Mouse (Mus musculus): ENCODE results near the gene Wrap73. TPM values are rescaled to one million over a fixed set of nuclear protein-coding genes. Genes with fewer than 3 reads are reported as not detected.

Gene Wrap73
- total RNA-seq (2017), result 5.8 and 19.1 TPM in 2 replicates

DNA sequence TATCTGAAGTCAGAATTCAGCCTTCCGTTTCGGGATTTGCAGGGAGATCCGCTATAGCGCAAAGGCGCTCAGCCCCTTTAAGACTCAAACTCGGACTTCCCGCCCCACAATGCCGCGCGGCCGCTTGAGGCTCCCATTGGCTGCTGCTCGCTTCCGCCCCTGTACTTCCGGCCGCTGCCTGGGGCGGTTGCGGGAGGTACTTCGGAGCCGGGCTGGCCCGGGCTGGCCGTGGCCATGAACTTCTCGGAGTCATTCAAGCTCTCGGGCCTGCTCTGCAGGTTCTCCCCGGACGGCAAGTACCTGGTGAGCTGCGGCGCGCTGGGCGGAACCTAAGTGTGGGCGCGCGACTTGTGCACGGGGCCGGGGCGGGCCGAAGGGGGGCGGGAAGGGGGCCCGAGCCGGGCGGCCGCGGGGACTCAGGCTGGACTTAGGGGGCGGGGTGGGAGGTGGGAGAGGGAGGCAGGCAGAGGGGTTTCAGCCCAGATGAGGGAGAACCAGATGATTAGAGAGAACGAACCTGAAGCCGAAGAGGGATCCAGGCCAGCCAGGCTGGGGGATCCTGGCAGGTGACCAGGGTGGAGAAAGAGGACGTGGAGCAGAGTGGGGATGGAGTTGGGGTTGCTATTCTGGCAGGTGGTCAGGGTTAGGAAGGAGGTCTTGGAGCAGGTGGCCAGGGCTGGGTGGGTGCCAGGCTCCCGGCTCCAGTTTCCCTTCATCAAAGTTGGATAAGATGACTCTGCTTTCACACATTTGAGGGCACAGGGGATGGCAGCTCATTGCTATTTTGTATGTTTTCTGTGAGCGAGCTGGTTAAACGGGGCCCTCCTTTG is at the start of gene Wrap73:
Wrap73 (plus strand) TSS at position 162 of the 830 bp plus-strand sequence.
- ATAC-seq (replicated peaks in 1 of 2; ENCODE audit: insufficient read depth in 1 of 2, low FRiP score in 2 of 2, low TSS enrichment in 1 of 2, low read depth in 1 of 2, poor library complexity in 2 of 2, severe bottlenecking in 2 of 2), result peak; percentile 94 to 95

DNA sequence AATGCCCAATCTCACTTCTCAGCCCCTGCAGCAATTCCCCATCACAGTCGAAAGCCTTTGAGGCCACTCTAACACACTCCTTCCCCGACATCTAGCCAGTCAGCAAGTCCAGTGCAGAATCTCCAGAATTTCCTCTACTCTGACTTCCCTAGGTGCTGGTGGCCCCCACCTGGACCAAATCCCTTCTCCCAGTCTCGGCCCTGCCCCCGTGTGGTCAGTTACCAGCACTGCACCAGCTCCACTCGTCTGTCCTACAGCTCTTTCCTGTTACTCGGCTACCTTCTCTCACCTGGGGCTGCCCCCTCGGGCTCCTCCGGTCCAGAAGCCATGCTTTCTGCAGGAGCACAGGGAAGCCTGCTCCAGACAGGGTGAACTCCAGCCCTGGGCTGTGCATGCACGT is 49.0 kb upstream of the Wrap73 start:
- peak; percentile 34 to 42; a peak in 1 of 4 replicates for ATAC-seq (replicated peaks in 1 of 2; ENCODE audit: insufficient read depth in 1 of 2, low FRiP score in 2 of 2, low TSS enrichment in 1 of 2, low read depth in 1 of 2, poor library complexity in 2 of 2, severe bottlenecking in 2 of 2)

DNA sequence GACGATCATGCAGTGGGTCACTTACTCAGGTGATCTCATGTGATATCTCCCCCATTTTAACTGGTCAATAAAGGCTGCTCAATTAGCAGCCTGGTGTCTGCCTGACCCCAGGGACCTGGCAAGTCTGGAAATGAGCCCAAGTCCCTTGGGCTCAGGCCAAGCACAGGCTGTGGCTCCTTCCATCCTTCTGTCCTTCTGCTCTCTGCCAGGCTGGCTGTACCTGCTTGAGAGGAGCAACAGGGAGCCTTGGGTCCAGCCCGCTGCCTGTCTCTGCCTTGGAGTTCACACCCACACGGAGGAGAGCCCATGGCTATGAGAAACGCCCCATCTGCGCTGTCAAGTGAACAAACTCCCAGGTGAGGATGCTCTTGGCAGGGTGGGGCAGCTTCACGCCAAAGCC is 46.1 kb upstream of the Wrap73 start:
- no peak for ATAC-seq (replicated peaks in 1 of 2; ENCODE audit: insufficient read depth in 1 of 2, low FRiP score in 2 of 2, low TSS enrichment in 1 of 2, low read depth in 1 of 2, poor library complexity in 2 of 2, severe bottlenecking in 2 of 2)

- no peak for ATAC-seq (replicated peaks in 1 of 2; ENCODE audit: insufficient read depth in 1 of 2, low FRiP score in 2 of 2, low TSS enrichment in 1 of 2, low read depth in 1 of 2, poor library complexity in 2 of 2, severe bottlenecking in 2 of 2)
Observed at GRCm38 (mm10) chr4:154099361-154099760, 42.8 kb upstream of the Wrap73 start.

DNA sequence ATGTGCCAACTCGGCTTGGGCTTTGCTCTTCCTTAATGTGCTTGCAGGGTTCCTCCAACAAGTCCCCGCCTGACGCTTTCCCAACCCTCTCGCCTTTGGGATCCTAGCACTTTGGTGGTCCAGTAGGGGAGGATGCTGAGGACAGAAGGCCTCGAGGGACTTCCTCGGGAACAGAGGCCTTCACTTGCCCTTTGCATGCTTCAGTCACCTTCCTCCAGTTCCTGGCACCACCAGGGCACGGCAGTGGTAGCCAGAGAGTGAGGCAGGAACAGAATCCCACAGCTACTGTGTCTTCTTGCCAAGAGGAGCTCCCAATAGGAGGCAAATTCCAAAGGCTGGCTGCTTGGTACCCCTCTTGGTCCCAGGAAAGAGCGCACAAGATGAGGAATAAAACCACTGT is 38.8 kb upstream of the Wrap73 start:
- no peak for ATAC-seq (replicated peaks in 1 of 2; ENCODE audit: insufficient read depth in 1 of 2, low FRiP score in 2 of 2, low TSS enrichment in 1 of 2, low read depth in 1 of 2, poor library complexity in 2 of 2, severe bottlenecking in 2 of 2)

- ATAC-seq (replicated peaks in 1 of 2; ENCODE audit: insufficient read depth in 1 of 2, low FRiP score in 2 of 2, low TSS enrichment in 1 of 2, low read depth in 1 of 2, poor library complexity in 2 of 2, severe bottlenecking in 2 of 2), result no peak
Observed at GRCm38 (mm10) chr4:154103912-154104311, 38.3 kb upstream of the Wrap73 start.

DNA sequence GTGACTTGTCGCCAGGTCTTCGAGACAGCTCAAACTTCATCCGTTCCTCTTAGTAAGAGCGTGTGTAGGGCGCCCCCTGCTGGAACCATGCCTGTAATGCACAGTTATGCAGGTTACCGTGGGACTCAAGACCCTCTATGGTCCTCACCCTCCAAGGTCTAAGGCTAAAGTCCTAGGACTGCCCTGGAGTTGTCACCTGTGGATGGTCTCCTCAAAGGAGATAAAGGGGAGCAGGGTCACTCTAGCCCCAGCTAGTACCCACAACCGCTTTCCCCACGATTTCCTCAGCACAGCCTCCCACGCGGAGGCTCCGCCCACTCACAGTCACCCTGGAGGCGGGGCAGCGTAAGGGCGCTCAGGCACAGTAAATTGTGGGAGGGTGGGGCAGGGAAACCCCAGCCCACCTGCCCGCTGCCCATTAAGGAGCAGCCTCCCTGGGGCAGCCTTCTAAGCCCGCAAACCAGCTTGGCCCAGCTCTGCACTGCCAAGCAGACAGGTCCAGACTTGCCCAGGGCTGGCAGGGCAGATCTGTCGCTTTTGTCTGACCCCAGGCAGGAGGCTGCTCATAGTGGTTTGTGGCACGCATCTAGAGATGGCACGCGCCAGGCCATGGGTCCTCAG is 36.7 kb upstream of the Wrap73 start:
- ATAC-seq (replicated peaks in 1 of 2; ENCODE audit: insufficient read depth in 1 of 2, low FRiP score in 2 of 2, low TSS enrichment in 1 of 2, low read depth in 1 of 2, poor library complexity in 2 of 2, severe bottlenecking in 2 of 2), result peak; percentile 66 to 70

DNA sequence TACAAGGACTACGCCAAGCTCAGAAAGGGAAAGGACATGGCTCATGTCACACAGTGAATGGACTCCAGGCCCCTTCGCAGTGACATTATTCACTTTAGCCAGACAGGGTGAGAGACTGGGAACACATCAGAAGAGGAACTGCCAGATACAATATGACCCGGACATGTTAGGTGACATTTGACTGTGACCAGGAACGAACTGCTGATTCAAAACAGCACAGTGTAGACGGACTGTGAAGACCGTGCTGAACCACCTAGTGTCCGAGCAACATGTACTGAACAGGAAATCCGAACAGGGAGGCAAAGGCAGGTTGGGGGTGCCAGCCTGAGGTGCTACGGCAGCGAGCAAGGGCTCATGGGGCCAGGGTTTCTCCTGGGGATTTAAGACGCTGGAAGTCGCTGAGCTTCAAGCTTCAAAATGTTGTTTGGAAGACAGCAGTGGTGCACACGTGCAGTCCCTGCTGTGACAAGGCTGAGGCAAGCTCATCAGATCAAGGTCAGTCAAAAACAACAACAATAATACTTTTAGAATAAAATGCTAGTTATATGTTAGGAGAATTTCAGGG is 35.6 kb upstream of the Wrap73 start:
- no peak for ATAC-seq (replicated peaks in 1 of 2; ENCODE audit: insufficient read depth in 1 of 2, low FRiP score in 2 of 2, low TSS enrichment in 1 of 2, low read depth in 1 of 2, poor library complexity in 2 of 2, severe bottlenecking in 2 of 2)

- ATAC-seq (replicated peaks in 1 of 2; ENCODE audit: insufficient read depth in 1 of 2, low FRiP score in 2 of 2, low TSS enrichment in 1 of 2, low read depth in 1 of 2, poor library complexity in 2 of 2, severe bottlenecking in 2 of 2), result no peak
Observed at GRCm38 (mm10) chr4:154109216-154109849, 32.8 kb upstream of the Wrap73 start.

GRCm38 (mm10) chr4:154109850-154110243 is 32.3 kb upstream of the Wrap73 start:
- ATAC-seq (replicated peaks in 1 of 2; ENCODE audit: insufficient read depth in 1 of 2, low FRiP score in 2 of 2, low TSS enrichment in 1 of 2, low read depth in 1 of 2, poor library complexity in 2 of 2, severe bottlenecking in 2 of 2), result no peak

- no peak for ATAC-seq (replicated peaks in 1 of 2; ENCODE audit: insufficient read depth in 1 of 2, low FRiP score in 2 of 2, low TSS enrichment in 1 of 2, low read depth in 1 of 2, poor library complexity in 2 of 2, severe bottlenecking in 2 of 2)
Observed at GRCm38 (mm10) chr4:154116421-154116820, 25.8 kb upstream of the Wrap73 start.

DNA sequence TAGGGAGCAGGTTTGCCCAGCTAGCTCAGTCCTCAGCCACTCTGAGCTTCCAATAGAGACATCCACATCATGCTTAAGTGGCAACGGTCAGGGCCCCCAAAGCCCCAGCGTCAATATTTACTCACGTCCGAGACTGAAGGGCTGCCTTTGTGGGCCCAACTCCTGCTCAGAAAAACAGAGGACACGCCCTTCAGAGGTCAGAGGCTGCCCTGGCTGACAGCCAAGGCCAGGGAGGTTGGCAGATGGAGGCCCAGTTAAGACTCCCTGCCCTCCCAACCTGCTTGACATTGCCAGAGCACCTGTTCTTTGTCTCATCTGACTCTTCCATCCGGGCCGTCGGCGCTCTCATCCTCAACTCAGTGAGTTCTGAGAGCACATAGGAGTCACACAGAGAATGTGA is 23.4 kb upstream of the Wrap73 start:
- no peak for ATAC-seq (replicated peaks in 1 of 2; ENCODE audit: insufficient read depth in 1 of 2, low FRiP score in 2 of 2, low TSS enrichment in 1 of 2, low read depth in 1 of 2, poor library complexity in 2 of 2, severe bottlenecking in 2 of 2)

DNA sequence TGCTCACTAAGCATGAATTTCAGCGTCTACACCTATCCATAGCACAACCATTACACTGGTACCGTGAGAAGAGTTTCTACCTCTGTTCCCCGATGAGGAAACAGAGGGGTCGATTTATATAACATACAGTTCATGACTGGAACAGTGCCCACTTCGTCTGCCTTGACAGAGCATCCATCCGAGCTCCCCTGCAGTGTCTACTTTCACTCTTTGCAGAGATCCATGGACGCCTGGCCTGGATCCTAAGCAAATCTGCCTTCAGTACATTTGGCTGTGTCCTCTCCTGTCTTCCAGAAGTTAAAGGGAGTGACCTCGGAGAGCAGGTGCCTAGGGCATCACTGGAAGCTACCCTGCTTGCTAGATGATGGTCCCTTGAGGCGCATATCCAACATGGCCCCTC is 23.0 kb upstream of the Wrap73 start:
- no peak for ATAC-seq (replicated peaks in 1 of 2; ENCODE audit: insufficient read depth in 1 of 2, low FRiP score in 2 of 2, low TSS enrichment in 1 of 2, low read depth in 1 of 2, poor library complexity in 2 of 2, severe bottlenecking in 2 of 2)

GRCm38 (mm10) chr4:154121800-154122199 is 20.4 kb upstream of the Wrap73 start:
- no peak for ATAC-seq (replicated peaks in 1 of 2; ENCODE audit: insufficient read depth in 1 of 2, low FRiP score in 2 of 2, low TSS enrichment in 1 of 2, low read depth in 1 of 2, poor library complexity in 2 of 2, severe bottlenecking in 2 of 2)

GRCm38 (mm10) chr4:154122374-154122773 is 19.8 kb upstream of the Wrap73 start:
- no peak for ATAC-seq (replicated peaks in 1 of 2; ENCODE audit: insufficient read depth in 1 of 2, low FRiP score in 2 of 2, low TSS enrichment in 1 of 2, low read depth in 1 of 2, poor library complexity in 2 of 2, severe bottlenecking in 2 of 2)

GRCm38 (mm10) chr4:154123553-154123952 is 18.6 kb upstream of the Wrap73 start:
- ATAC-seq (replicated peaks in 1 of 2; ENCODE audit: insufficient read depth in 1 of 2, low FRiP score in 2 of 2, low TSS enrichment in 1 of 2, low read depth in 1 of 2, poor library complexity in 2 of 2, severe bottlenecking in 2 of 2), result no peak

- ATAC-seq (replicated peaks in 1 of 2; ENCODE audit: insufficient read depth in 1 of 2, low FRiP score in 2 of 2, low TSS enrichment in 1 of 2, low read depth in 1 of 2, poor library complexity in 2 of 2, severe bottlenecking in 2 of 2), result no peak
Observed at GRCm38 (mm10) chr4:154125202-154125601, 17.0 kb upstream of the Wrap73 start.

- no peak for ATAC-seq (replicated peaks in 1 of 2; ENCODE audit: insufficient read depth in 1 of 2, low FRiP score in 2 of 2, low TSS enrichment in 1 of 2, low read depth in 1 of 2, poor library complexity in 2 of 2, severe bottlenecking in 2 of 2)
Observed at GRCm38 (mm10) chr4:154127273-154127672, 14.9 kb upstream of the Wrap73 start.
